Comparison of ENCODE assay signal across 13 mouse cellular contexts in genomic region chr8:3376641-3377274, GRCm38 (mm10). TPM values are rescaled to one million over a fixed set of nuclear protein-coding genes. Genes with fewer than 3 reads are reported as not detected.
DNase-seq lines count a peak whose midpoint lies in the region; ATAC-seq lines count a peak whose summit lies in the region.
"Had no signal": no experiment of that assay in that cellular context is flagged by ENCODE, and none has a peak within 500 bp of the region (broad histone marks: within the 10 kb centered on the region; RNA-seq: fewer than 3 reads in every experiment).

No protein-coding gene starts in this region.

- DNase-seq in ovary, adult 18-20 months (ENCODE audit: low spot score) = peak; percentile 31
- no peak for DNase-seq in ovary, postnatal 10 days (ENCODE audit: low spot score)
- DNase-seq in gastrocnemius, postnatal 36 days = peak; percentile 37 to 76
- DNase-seq in lung, postnatal 36 days = peak; percentile 34
- no peak for DNase-seq in left cerebral cortex, adult 18-20 months (ENCODE audit: low spot score in 2 of 2)
- DNase-seq in cerebellum, adult 9-11 months = no peak
- DNase-seq: liver, embryonic 13.5 days; retina, postnatal 1 day; thymus, adult 18-20 months had no signal

- WGBS in midbrain, embryonic 15.5 days = 71% methylated on average over 11 of the region's 11 CpGs

- no peak overlapping the region for H3K4me3 ChIP-seq in midbrain, embryonic 15.5 days
- H3K4me3 ChIP-seq: forebrain, embryonic 12.5 days; layer of hippocampus, adult 2 months; liver, embryonic 13.5 days had no signal

- no peaks in the 10 kb centered on the region for H3K4me1 ChIP-seq in midbrain, embryonic 15.5 days
- H3K4me1 ChIP-seq: forebrain, embryonic 12.5 days; liver, embryonic 13.5 days had no signal

- no peak overlapping the region for H3K9ac ChIP-seq in midbrain, embryonic 15.5 days
- H3K9ac ChIP-seq: forebrain, embryonic 12.5 days; liver, embryonic 13.5 days had no signal

- H3K4me2 ChIP-seq in midbrain, embryonic 15.5 days = no peak overlapping the region
- H3K4me2 ChIP-seq: forebrain, embryonic 12.5 days; liver, embryonic 13.5 days had no signal

- no peaks in the 10 kb centered on the region for H3K36me3 ChIP-seq in midbrain, embryonic 15.5 days (replicated peaks)
- H3K36me3 ChIP-seq: forebrain, embryonic 12.5 days; liver, embryonic 13.5 days had no signal

- no peak overlapping the region for H3K27ac ChIP-seq in midbrain, embryonic 15.5 days
- H3K27ac ChIP-seq: forebrain, embryonic 12.5 days; layer of hippocampus, adult 2 months; liver, embryonic 13.5 days had no signal

- no peaks in the 10 kb centered on the region for H3K27me3 ChIP-seq in midbrain, embryonic 15.5 days (replicated peaks)
- H3K27me3 ChIP-seq: forebrain, embryonic 12.5 days; liver, embryonic 13.5 days had no signal

- H3K9me3 ChIP-seq in midbrain, embryonic 15.5 days = no peaks in the 10 kb centered on the region
- H3K9me3 ChIP-seq: forebrain, embryonic 12.5 days; liver, embryonic 13.5 days had no signal

- intact Hi-C loops in gastrocnemius, postnatal 36 days (cut with DNase I) = no loop called here

- ATAC-seq in midbrain, embryonic 15.5 days (replicated peaks) = no peak

RNA-seq across cellular contexts. Expression of gene Arhgef18, which starts 16.0 kb away (rescaled TPM):
- 1 to 10 TPM; 7.9 to 9.1 TPM for total RNA-seq in gastrocnemius, postnatal 36 days (2021)
- total RNA-seq in left cerebral cortex, adult 18-20 months (2021) = 10 to 100 TPM; 44.0 to 48.9 TPM
- 11.8 and 13.3 TPM in 2 replicates for polyA plus RNA-seq in midbrain, embryonic 15.5 days (2015; fragmentation: Nextera tagmentation; extraction: Ambion mirVana)

RNA-seq across cellular contexts. Expression of gene A430078G23Rik, which starts 23.5 kb away (rescaled TPM):
- total RNA-seq in gastrocnemius, postnatal 36 days (2021) = under 1 TPM in 1 of 2 experiments, not detected in 1; 0.28 TPM
- not detected for total RNA-seq in left cerebral cortex, adult 18-20 months (2021)
- not detected in 2 replicates for polyA plus RNA-seq in midbrain, embryonic 15.5 days (2015; fragmentation: Nextera tagmentation; extraction: Ambion mirVana)
- total RNA-seq: layer of hippocampus, adult 2 months had no signal
- polyA plus RNA-seq: heart, postnatal 0 days had no signal

Comparison
In these comparisons a context has a peak if more than half of its experiments do, and no peak if none do; other contexts are left out.
1. DNase-seq: peak in ovary, adult 18-20 months (single experiment), gastrocnemius, postnatal 36 days (2 of 2) and lung, postnatal 36 days (single experiment); none in ovary, postnatal 10 days (single experiment), left cerebral cortex, adult 18-20 months (0 of 2) and cerebellum, adult 9-11 months (single experiment).
2. RNA of gene Arhgef18, which starts 16.0 kb away (total RNA-seq): 44.0 to 48.9 TPM in left cerebral cortex, adult 18-20 months; 7.9 to 9.1 TPM in gastrocnemius, postnatal 36 days; every median in the first group is over 4 times any median in the second.